Mouse (Mus musculus) monocyte, adult 5-6 weeks (primary cell): ENCODE results near the gene Mfn1. TPM values are rescaled to one million over a fixed set of nuclear protein-coding genes. Genes with fewer than 3 reads are reported as not detected.

ENCODE experiments used
- ATAC-seq: fragments of 153-309, 156-312 bp; replicated peaks from 2 replicates; pipeline ENCODE4 v1.8.0; 2017; ENCODE audit warnings: mild to moderate bottlenecking; ENCODE audit not compliant: low TSS enrichment, insufficient number of reproducible peaks, severe bottlenecking, poor library complexity, low FRiP score
- total RNA-seq: library from RNA; stranded (forward); fragments of 200-1000, 200-491, 200-594 nt; gene quantifications from 3 replicates; pipeline ENCODE4 v1.2.3, GENCODE M21; 2017

Mfn1 gene
- total RNA-seq, 1 experiment from 2014 or later, result 19.1 TPM

DNA sequence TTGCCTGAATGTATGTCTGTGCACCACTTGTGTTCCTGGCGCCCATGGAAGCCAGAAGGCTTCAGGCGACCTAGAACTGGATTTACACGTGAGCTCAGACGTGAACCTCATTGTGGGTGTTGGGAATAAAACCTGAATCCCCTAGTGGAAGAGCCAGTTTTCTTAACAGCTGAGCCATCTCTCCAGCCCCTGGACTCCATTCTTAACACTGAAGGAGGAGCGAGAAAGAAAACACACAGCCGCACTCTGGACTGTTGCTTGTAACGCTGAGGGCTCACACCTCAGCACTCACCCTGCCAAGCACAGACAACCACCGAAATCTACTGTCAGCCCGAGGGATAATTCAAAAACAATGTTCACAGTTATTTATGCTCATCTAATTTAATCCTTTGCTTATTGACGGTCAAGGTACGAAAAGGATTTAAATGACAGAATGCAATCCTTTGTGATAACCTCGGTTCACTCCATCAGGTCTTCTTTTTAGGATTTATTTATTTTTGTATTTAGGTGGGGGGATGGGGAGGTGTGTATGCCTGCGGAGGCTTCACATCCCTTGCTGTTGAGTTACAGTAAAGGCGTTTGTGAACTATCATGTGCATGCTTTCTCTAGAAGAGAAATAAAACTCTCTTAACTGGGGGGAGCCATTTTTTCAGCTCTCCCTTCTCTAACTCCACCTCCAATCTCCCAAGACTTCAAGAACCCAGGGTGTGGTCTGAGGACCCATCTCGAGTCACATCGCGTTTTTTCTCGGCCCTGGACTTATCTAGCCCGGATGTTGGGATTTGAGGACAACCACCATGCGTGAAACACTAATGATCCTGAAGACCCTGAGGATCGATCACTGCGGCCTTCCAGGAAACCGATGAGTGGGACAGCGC lies 19.5 kb upstream of the Mfn1 start, which contains the start of gene Zfp639:
TSS of gene Zfp639 (plus strand) at position 764 of the 879 bp plus-strand sequence.
- ATAC-seq, result peak; percentile 14; the same call in 1 of the 2 replicates

DNA sequence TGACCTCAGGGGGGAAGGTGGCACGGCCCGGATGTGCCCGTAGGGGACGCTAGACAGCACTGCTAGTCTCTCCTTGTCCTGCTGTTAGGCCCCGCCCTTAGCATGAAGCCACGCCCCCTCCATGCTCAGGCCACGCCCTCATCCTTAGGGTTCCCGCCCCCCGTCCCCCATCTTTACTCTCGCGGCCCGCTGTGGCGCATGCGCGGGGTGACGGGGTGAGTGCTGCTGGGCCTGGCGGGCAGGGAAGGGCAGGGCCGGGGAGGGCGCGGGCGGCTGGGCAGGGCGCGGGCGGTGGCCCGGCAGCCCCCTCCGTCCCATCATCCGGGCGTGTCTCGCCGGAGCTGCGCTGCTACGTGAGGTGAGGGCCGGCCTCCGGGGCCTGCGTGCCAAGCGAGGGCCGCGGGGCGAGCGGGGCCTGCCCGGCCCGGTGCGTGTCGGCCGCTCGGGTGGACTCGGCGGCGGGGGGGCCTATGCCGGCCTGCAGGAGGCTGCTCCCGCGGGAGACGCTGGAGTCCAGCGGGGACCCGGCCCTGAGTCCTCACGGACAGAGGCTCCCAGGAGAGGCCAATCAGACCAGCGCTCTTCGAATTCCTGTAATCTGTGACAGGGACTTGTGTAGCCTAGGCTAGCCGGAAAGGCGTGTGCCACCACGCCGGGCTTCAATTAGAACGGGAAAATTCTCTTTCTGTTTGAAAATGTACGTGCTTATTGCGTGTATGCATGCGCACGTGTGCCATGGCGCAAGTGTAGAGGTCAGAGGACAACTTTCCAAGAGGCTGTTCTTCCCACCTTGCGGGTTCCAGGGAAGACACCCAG lies 18.7 kb upstream of the Mfn1 start:
- peak; percentile 93 for ATAC-seq

GRCm38 (mm10) chr3:32511191-32511550 lies 18.1 kb upstream of the Mfn1 start:
- no peak for ATAC-seq

DNA sequence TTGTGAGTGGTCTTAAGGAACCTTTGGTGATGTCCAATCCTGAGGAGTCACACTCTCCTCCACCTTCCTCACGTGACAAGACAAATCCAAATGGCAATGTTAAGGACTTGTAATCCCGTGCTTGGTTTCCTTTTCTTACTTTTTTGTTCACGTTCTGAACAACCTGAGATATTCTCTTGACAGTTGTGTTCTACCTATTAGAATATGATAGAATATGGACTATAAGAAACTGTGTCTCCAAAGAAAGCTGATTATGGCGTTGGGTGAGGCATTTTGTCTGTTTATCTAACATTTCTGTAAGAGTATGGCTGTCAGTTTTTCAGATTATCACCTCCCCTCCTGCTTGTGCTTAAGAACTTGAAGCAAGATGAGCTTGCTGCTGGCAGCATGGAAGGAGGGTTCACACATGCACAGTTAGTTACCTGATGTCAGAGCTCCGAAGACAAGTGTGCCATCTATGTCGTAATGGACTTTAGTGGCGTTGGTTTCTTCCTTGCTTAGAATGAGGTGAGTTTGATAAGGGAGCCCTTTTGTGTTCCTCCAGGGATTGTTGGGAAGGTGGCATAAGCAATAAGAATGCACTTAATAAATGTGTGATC lies 16.5 kb upstream of the Mfn1 start:
- no peak for ATAC-seq

- no peak for ATAC-seq
These were observed 15.7 kb upstream of the Mfn1 start for GRCm38 (mm10) chr3:32513528-32513927.

GRCm38 (mm10) chr3:32527181-32527580 lies 2.1 kb upstream of the Mfn1 start:
- ATAC-seq, result no peak

GRCm38 (mm10) chr3:32530041-32530440 lies 776 bp downstream of the Mfn1 start:
- ATAC-seq, result no peak

- no peak for ATAC-seq
These were observed 6.4 kb downstream of the Mfn1 start for GRCm38 (mm10) chr3:32535692-32536091.

- ATAC-seq, result no peak
These were observed 8.3 kb downstream of the Mfn1 start for GRCm38 (mm10) chr3:32537556-32537955.

GRCm38 (mm10) chr3:32538091-32538490 lies 8.8 kb downstream of the Mfn1 start:
- ATAC-seq, result no peak

DNA sequence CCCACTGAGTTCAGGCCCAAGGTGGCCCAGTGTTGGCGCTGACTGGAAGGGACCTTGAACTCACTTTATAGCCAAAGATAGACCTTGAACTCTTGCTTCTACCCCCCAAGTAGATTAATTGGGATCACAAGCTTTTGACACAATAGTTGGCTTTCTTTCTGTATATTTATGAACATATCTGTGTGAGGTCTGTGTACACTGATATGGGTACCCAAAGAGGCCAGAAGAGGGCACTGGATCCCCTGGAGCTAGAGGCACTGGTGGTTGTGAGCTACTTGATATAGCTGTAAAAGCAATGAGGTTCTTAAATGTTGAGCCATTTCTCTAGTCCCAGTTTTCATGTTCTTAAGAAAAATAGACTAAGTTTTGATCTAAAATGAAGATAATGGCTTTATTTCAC lies 23.8 kb downstream of the Mfn1 start:
- ATAC-seq, result no peak

DNA sequence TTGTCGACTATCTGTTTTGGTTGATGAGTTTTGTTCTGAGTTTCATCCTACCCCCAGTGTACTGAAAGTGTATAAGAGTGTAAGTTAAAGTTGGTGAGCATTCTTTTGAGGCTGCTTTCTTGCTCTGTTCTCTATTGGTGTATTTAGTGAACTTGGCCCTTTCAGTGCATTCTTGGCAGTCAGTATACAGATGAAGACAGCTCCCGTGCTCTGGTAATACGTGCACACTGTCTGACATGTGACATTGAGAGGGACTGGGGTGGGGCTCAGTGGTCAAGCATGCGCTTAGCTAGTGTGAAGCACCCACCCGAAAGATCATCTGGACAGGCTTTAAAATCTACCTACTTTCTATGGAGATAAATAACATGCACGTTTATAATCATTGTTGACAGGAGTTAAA lies 34.1 kb downstream of the Mfn1 start:
- ATAC-seq, result no peak

DNA sequence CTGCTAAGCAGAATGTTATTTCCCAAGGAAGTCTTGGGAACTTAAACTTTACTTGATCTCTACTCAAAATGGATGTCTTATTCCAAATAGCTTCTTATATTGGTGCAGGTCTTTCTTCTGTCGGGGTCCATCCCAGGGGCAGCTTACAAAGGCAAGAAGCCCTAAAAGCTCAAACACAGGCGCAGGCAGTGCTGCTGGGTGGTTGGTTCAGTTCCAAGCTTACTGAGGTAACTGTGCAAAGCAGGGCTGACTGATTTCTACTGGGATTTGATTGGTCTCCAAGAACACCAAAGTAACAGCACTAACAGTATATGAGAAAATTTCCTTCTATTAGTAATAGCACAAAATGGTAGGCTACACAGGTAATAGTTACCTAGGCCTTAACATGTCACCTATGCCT lies 43.8 kb downstream of the Mfn1 start:
- no peak for ATAC-seq

- no peak for ATAC-seq
These were observed 44.6 kb downstream of the Mfn1 start for GRCm38 (mm10) chr3:32573881-32574280.

- no peak for ATAC-seq
These were observed 45.9 kb downstream of the Mfn1 start for GRCm38 (mm10) chr3:32575151-32575550.

GRCm38 (mm10) chr3:32578772-32579171 lies 49.5 kb downstream of the Mfn1 start:
- ATAC-seq, result no peak

GRCm38 (mm10) chr3:32580738-32581137 lies 51.5 kb downstream of the Mfn1 start:
- no peak for ATAC-seq

DNA sequence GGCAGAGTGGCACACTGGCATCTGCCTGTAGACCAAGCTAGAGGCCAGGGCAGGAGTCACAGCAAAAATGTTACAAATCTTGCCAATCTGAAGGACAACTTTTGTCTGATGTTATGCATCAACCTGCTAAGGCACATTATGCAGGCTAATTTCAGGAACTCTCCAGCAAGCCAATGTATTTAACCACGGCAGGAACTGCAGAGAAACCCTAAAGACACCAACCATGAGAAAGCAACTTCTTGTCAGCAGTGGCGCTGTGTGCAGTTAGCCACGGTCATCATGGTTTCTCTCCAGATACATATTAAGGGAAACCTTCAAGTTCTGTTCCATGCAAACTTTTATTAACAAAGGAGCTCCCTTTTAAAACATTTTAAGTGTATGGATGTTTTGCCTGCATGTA lies 52.6 kb downstream of the Mfn1 start:
- ATAC-seq, result no peak

DNA sequence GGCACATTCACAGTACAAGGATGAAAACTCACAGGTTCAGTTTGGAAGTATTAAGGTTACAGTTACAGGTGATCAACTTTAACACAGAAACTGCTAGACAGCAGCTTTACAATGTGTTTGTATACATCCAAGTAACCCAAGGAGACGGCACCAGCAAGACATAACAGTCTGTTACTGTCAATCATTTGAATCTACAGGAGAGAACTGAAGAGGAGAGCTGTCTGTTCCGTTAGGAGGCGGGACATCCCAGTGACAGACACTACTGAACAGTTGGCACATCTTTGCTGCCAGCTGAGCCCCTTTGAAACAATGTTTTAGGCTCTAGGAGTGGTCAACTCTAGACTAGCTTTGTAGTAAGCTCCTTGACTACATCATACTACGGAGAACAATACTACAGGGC lies 54.2 kb downstream of the Mfn1 start:
- ATAC-seq, result no peak
